Mouse (Mus musculus) CH12.LX (cell line): ENCODE data around the gene Gm5737. TPM values are rescaled to one million over a fixed set of nuclear protein-coding genes. Genes with fewer than 3 reads are reported as not detected.

Experiments
- DNase-seq: peaks from one replicate; pipeline ENCODE4 v3.0.0-alpha.2; 2013; ENCODE audit errors: extremely low read depth
- H3K27ac ChIP-seq: 2 replicates; pipeline ENCODE4 v1.5.1; 2012; ENCODE audit warnings: low read depth, mild to moderate bottlenecking, control low read depth, moderate library complexity; ENCODE audit not compliant: insufficient read depth
- H3K27me3 ChIP-seq: replicated peaks from 2 replicates; pipeline ENCODE3; 2012; ENCODE audit warnings: inconsistent platforms
- H3K36me3 ChIP-seq, 2 experiments: replicated peaks in 1 of 2; 2 replicates each; pipeline versions ENCODE3 to v1.6.1; 2012; ENCODE audit warnings: inconsistent platforms in 1 of 2, low read length in 1 of 2, mild to moderate bottlenecking in 1 of 2, mixed read lengths in 1 of 2, moderate library complexity in 1 of 2; ENCODE audit not compliant: control insufficient read depth in 1 of 2, insufficient read depth in 1 of 2
- H3K4me1 ChIP-seq, 2 experiments: 2 replicates each; pipeline ENCODE4 v1.6.1; 2012; ENCODE audit warnings: inconsistent platforms in 1 of 2, moderate library complexity in 1 of 2; ENCODE audit not compliant: insufficient read depth in 2 of 2, control insufficient read depth in 1 of 2
- H3K4me2 ChIP-seq: 2 replicates; pipeline ENCODE4 v1.6.1; 2012; ENCODE audit warnings: low read depth, mild to moderate bottlenecking, control low read depth; ENCODE audit not compliant: poor library complexity, insufficient read depth, severe bottlenecking
- H3K4me3 ChIP-seq, 3 experiments: fragments of 150-350 bp in 1 of 3; sonication (generic) in 1 of 3; replicated peaks in 1 of 3; 2 replicates each; pipeline versions ENCODE3 to v1.5.1; 2011 to 2012; ENCODE audit warnings: low read depth in 2 of 3, low read length in 2 of 3, mild to moderate bottlenecking in 2 of 3, moderate library complexity in 2 of 3, control low read depth in 1 of 3, improper control_type of control experiment in 1 of 3, inconsistent platforms in 1 of 3, mixed read lengths in 1 of 3; ENCODE audit not compliant: poor library complexity in 1 of 3
- H3K79me2 ChIP-seq: replicated peaks from 2 replicates; pipeline ENCODE4 v1.6.1; 2012; ENCODE audit warnings: mild to moderate bottlenecking, moderate library complexity; ENCODE audit not compliant: control insufficient read depth, poor library complexity, insufficient read depth, severe bottlenecking; ENCODE audit errors: extremely low read depth
- H3K9ac ChIP-seq: 2 replicates; pipeline ENCODE4 v1.6.1; 2012; ENCODE audit warnings: low read depth, mild to moderate bottlenecking, control low read depth, moderate library complexity; ENCODE audit not compliant: insufficient read depth
- H3K9me3 ChIP-seq: replicated peaks from 2 replicates; pipeline ENCODE3; 2012; ENCODE audit warnings: low read length, inconsistent platforms, mixed read lengths
- CHD1 ChIP-seq: IDR thresholded peaks from 2 replicates; pipeline ENCODE4 v1.6.1; 2012; ENCODE audit warnings: low read depth, low read length, improper control_type of control experiment, inconsistent platforms
- E2F4 ChIP-seq: IDR thresholded peaks from 2 replicates; pipeline ENCODE4 v1.6.1; 2011; ENCODE audit warnings: low read depth, low read length, improper control_type of control experiment; ENCODE audit not compliant: insufficient replicate concordance
- ELF1 ChIP-seq: IDR thresholded peaks from 2 replicates; pipeline ENCODE4 v1.6.1; 2014; ENCODE audit warnings: low read depth, mild to moderate bottlenecking, inconsistent platforms, low read length, improper control_type of control experiment
- EP300 ChIP-seq: IDR thresholded peaks from 2 replicates; pipeline ENCODE4 v1.6.1; 2011; ENCODE audit warnings: low read length, improper control_type of control experiment
- ETS1 ChIP-seq: conservative IDR thresholded peaks from 2 replicates; pipeline ENCODE4 v1.6.1; 2012; ENCODE audit warnings: low read depth, mild to moderate bottlenecking, inconsistent platforms, low read length, improper control_type of control experiment, moderate library complexity
- IRF4 ChIP-seq: IDR thresholded peaks from 2 replicates; pipeline ENCODE4 v1.6.1; 2014; ENCODE audit warnings: low read depth, mild to moderate bottlenecking, inconsistent platforms, low read length, improper control_type of control experiment
- JUN ChIP-seq: IDR thresholded peaks from 2 replicates; pipeline ENCODE4 v1.6.1; 2011; ENCODE audit warnings: low read depth, mild to moderate bottlenecking, low read length, improper control_type of control experiment, moderate library complexity; ENCODE audit not compliant: insufficient read depth
- JUND ChIP-seq: conservative IDR thresholded peaks from 2 replicates; pipeline ENCODE4 v1.6.1; 2011; ENCODE audit warnings: low read depth, low read length, improper control_type of control experiment
- KAT2A ChIP-seq: IDR thresholded peaks from 2 replicates; pipeline ENCODE4 v1.6.1; 2012; ENCODE audit warnings: low read length, improper control_type of control experiment, inconsistent platforms; ENCODE audit not compliant: insufficient replicate concordance
- MAFK ChIP-seq: IDR thresholded peaks from 2 replicates; pipeline ENCODE4 v1.6.1; 2011; ENCODE audit warnings: low read length, improper control_type of control experiment; ENCODE audit not compliant: insufficient replicate concordance
- MAZ ChIP-seq: IDR thresholded peaks from 2 replicates; pipeline ENCODE4 v1.6.1; 2012; ENCODE audit warnings: low read depth, mild to moderate bottlenecking, inconsistent platforms, low read length, improper control_type of control experiment, moderate library complexity
- MYC ChIP-seq: IDR thresholded peaks from 2 replicates; pipeline ENCODE4 v1.6.1; 2011; ENCODE audit warnings: low read depth, mild to moderate bottlenecking, improper control_type of control experiment, low read length
- NELFE ChIP-seq: IDR thresholded peaks from 2 replicates; pipeline ENCODE4 v1.6.1; 2011; ENCODE audit warnings: low read depth, low read length, improper control_type of control experiment
- NRF1 ChIP-seq: IDR thresholded peaks from 2 replicates; pipeline ENCODE4 v1.6.1; 2014; ENCODE audit warnings: low read depth, mild to moderate bottlenecking, inconsistent platforms, low read length, improper control_type of control experiment, moderate library complexity
- PAX5 ChIP-seq: IDR thresholded peaks from 2 replicates; pipeline ENCODE4 v1.6.1; 2012; ENCODE audit warnings: low read length, inconsistent platforms, mixed read lengths
- POLR2A ChIP-seq: IDR thresholded peaks from 2 replicates; pipeline ENCODE4 v1.6.1; 2011; ENCODE audit warnings: low read depth, mild to moderate bottlenecking, improper control_type of control experiment, low read length
- RAD21 ChIP-seq: IDR thresholded peaks from 2 replicates; pipeline ENCODE4 v1.6.1; 2011; ENCODE audit warnings: low read depth, mild to moderate bottlenecking, low read length, improper control_type of control experiment, moderate library complexity
- RCOR1 ChIP-seq: conservative IDR thresholded peaks from 2 replicates; pipeline ENCODE4 v1.6.1; 2012; ENCODE audit warnings: low read depth, mild to moderate bottlenecking, inconsistent platforms, low read length, improper control_type of control experiment
- TCF12 ChIP-seq: IDR thresholded peaks from 2 replicates; pipeline ENCODE4 v1.6.1; 2014; ENCODE audit warnings: low read depth, mild to moderate bottlenecking, inconsistent platforms, low read length, improper control_type of control experiment
- UBTF ChIP-seq: IDR thresholded peaks from 2 replicates; pipeline ENCODE4 v1.6.1; 2012; ENCODE audit warnings: low read depth, mild to moderate bottlenecking, inconsistent platforms, low read length, improper control_type of control experiment, moderate library complexity
- USF1 ChIP-seq: IDR thresholded peaks from 2 replicates; pipeline ENCODE4 v1.6.1; 2014; ENCODE audit warnings: low read depth, mild to moderate bottlenecking, inconsistent platforms, low read length, improper control_type of control experiment
- USF2 ChIP-seq: conservative IDR thresholded peaks from 2 replicates; pipeline ENCODE4 v1.6.1; 2011; ENCODE audit warnings: low read depth, low read length, improper control_type of control experiment
- dilution Hi-C: fragments of 300-500 bp; cut with MboI; formaldehyde crosslinking; loops from 2 replicates; pipeline ENCODE4 v1.14.3; 2020; ENCODE audit warnings: low sequenced_read_pairs; ENCODE audit not compliant: extremely low pct_unique_long_range_greater_than_20kb, extremely low pct_ligation_motif_present
- in situ Hi-C: fragments of 300-500 bp; cut with MboI; formaldehyde crosslinking; loops from 3 replicates; pipeline ENCODE4 v1.14.3; 2019; ENCODE audit warnings: low sequenced_read_pairs, low pct_ligation_motif_present, low pct_unique_long_range_greater_than_20kb, mixed read lengths
- polyA plus RNA-seq: library from polyadenylated mRNA; unstranded; fragments of >175 nt; gene quantifications from 2 replicates; pipeline ENCODE4 v1.2.1, GENCODE M21; 2012; ENCODE audit warnings: low read depth; ENCODE audit not compliant: insufficient read length
- total RNA-seq, 2 experiments: library from RNA; depleted of rRNA; stranded (reverse); fragments of 300-350 nt in 1 of 2; fragments of >200 nt in 1 of 2; gene quantifications; 2 replicates each; pipeline ENCODE4 v1.2.3; 2012 to 2014

The Gm5737 gene
- total and polyA plus RNA-seq, 3 experiments = not detected

GRCm38 (mm10) chr7:120862626-120863025 is 50.5 kb downstream of the Gm5737 start:
- Histone ChIP-seq H3K4me2 (no peak overlapping the region), H3K79me2 (no peaks in the 10 kb centered on the region), H3K4me1 (peaks cover 3 to 63% of the 10 kb centered on the region in 2 experiments; a peak in 3 of 4 replicates), H3K9me3 (no peaks in the 10 kb centered on the region), H3K36me3 (peaks cover 0 to 13% of the 10 kb centered on the region in 2 experiments), H3K27me3 (no peaks in the 10 kb centered on the region), H3K4me3 (no peak overlapping the region), H3K9ac (no peak overlapping the region), H3K27ac (no peak overlapping the region)
- in situ Hi-C loops (no loop called here), dilution Hi-C loops (no loop called here)
- no peak for DNase-seq
- TF ChIP-seq PAX5 (no peak), MAFK (no peak), ELF1 (no peak), IRF4 (no peak), RAD21 (no peak), NELFE (no peak), POLR2A (no peak), RCOR1 (no peak), USF1 (no peak), JUND (no peak), ETS1 (no peak), EP300 (no peak), E2F4 (no peak), MYC (no peak), USF2 (no peak), CHD1 (no peak), UBTF (no peak), JUN (no peak), KAT2A (no peak), TCF12 (no peak)

GRCm38 (mm10) chr7:120863476-120863875 is 51.3 kb downstream of the Gm5737 start:
- H3K9ac ChIP-seq = no peak overlapping the region

More at GRCm38 (mm10) chr7:120863476-120863875, 51.3 kb downstream of the Gm5737 start:
- Histone ChIP-seq H3K79me2 (no peaks in the 10 kb centered on the region), H3K27me3 (no peaks in the 10 kb centered on the region), H3K36me3 (peaks cover 0 to 8% of the 10 kb centered on the region in 2 experiments), H3K27ac (no peak overlapping the region), H3K9me3 (no peaks in the 10 kb centered on the region), H3K4me2 (no peak overlapping the region), H3K4me3 (no peak overlapping the region), H3K4me1 (peaks cover 7 to 72% of the 10 kb centered on the region in 2 experiments; a peak in 3 of 4 replicates)
- in situ Hi-C loops = no loop called here
- no peak for DNase-seq
- dilution Hi-C loops = no loop called here
- TF ChIP-seq MAFK (no peak), EP300 (no peak), MAZ (no peak), JUN (no peak), NRF1 (no peak)
